Mouse (Mus musculus): Measurements from ENCODE around the gene Arhgdia.
A peak's percentile ranks its signal among the peaks of the same experiment; 100 is the strongest.
"Not testable (repeated sequence)": the region's sequence is repeated elsewhere in the genome, so short reads cannot be mapped to it uniquely, and the experiment has no call there.

Gene Arhgdia

GRCm38 (mm10) chr11:120578694-120579243, 2.7 kb downstream of the Arhgdia start:
- no peak for DNase-seq (ENCODE audit: low spot score)

- no peak for DNase-seq (ENCODE audit: low spot score)
These were observed 3.3 kb downstream of the Arhgdia start for GRCm38 (mm10) chr11:120578024-120578693.

GRCm38 (mm10) chr11:120577211-120578023, 4.0 kb downstream of the Arhgdia start:
- no peak for DNase-seq (ENCODE audit: low spot score)

GRCm38 (mm10) chr11:120576365-120576981, 5.0 kb downstream of the Arhgdia start:
- no peak for DNase-seq (ENCODE audit: low spot score)

- no peak for DNase-seq (ENCODE audit: low spot score)
These were observed 5.5 kb downstream of the Arhgdia start for GRCm38 (mm10) chr11:120575940-120576339.

GRCm38 (mm10) chr11:120575046-120575445, 6.4 kb downstream of the Arhgdia start:
- DNase-seq (ENCODE audit: low spot score), result no peak

- DNase-seq (ENCODE audit: low spot score), result no peak
These were observed 7.2 kb downstream of the Arhgdia start for GRCm38 (mm10) chr11:120574278-120574600.

GRCm38 (mm10) chr11:120573585-120574277, 7.7 kb downstream of the Arhgdia start:
- DNase-seq (ENCODE audit: low spot score), result no peak

- DNase-seq (ENCODE audit: low spot score), result peak; percentile 100
These were observed 8.5 kb downstream of the Arhgdia start, which contains the start of gene P4hb for GRCm38 (mm10) chr11:120572752-120573584. Gene P4hb (minus strand): TSS chr11:120573253.

- DNase-seq (ENCODE audit: low spot score), result no peak
These were observed 9.0 kb downstream of the Arhgdia start for GRCm38 (mm10) chr11:120572417-120572751.

- DNase-seq (ENCODE audit: low spot score), result no peak
These were observed 9.5 kb downstream of the Arhgdia start for GRCm38 (mm10) chr11:120571754-120572416.

GRCm38 (mm10) chr11:120571122-120571521, 10.3 kb downstream of the Arhgdia start:
- no peak for DNase-seq (ENCODE audit: low spot score)

GRCm38 (mm10) chr11:120568324-120568723, 13.1 kb downstream of the Arhgdia start:
- DNase-seq (ENCODE audit: low spot score), result no peak

GRCm38 (mm10) chr11:120565114-120565513, 16.3 kb downstream of the Arhgdia start:
- DNase-seq (ENCODE audit: low spot score), result no peak

- DNase-seq (ENCODE audit: low spot score), result no peak
These were observed 18.5 kb downstream of the Arhgdia start for GRCm38 (mm10) chr11:120562949-120563348.

GRCm38 (mm10) chr11:120560952-120561728, 20.3 kb downstream of the Arhgdia start:
- DNase-seq (ENCODE audit: low spot score), result no peak

- not testable (repeated sequence) for DNase-seq (ENCODE audit: low spot score)
These were observed 22.6 kb downstream of the Arhgdia start for GRCm38 (mm10) chr11:120558843-120559242.

GRCm38 (mm10) chr11:120555260-120555659, 26.2 kb downstream of the Arhgdia start:
- DNase-seq (ENCODE audit: low spot score), result no peak

GRCm38 (mm10) chr11:120554834-120555233, 26.6 kb downstream of the Arhgdia start:
- no peak for DNase-seq (ENCODE audit: low spot score)

GRCm38 (mm10) chr11:120552736-120553135, 28.7 kb downstream of the Arhgdia start:
- DNase-seq (ENCODE audit: low spot score), result no peak

Data from lung, postnatal 25 days (tissue).